Mouse (Mus musculus) heart, embryonic 11.5 days (tissue): Measurements from ENCODE around the gene Gm20388. TPM values are rescaled to one million over a fixed set of nuclear protein-coding genes. Genes with fewer than 3 reads are reported as not detected.
A peak's percentile ranks its signal among the peaks of the same experiment; 100 is the strongest.
"Not testable (repeated sequence)": the region's sequence is repeated elsewhere in the genome, so short reads cannot be mapped to it uniquely, and the experiment has no call there.

Experiments
- ATAC-seq: fragments of 200-750 bp; cut with Nextera tagmentation; replicated peaks from 2 replicates; pipeline ENCODE4 v1.8.0; 2017; ENCODE audit warnings: moderate library complexity; ENCODE audit not compliant: insufficient number of reproducible peaks, low FRiP score, low TSS enrichment
- H3K27ac ChIP-seq: fragments of 300-500 bp; sonication (generic); 2 replicates; pipeline ENCODE4 v1.5.1; 2014; ENCODE audit warnings: mild to moderate bottlenecking, low read depth, low read length
- H3K27me3 ChIP-seq: fragments of 300-500 bp; sonication (generic); 2 replicates; pipeline ENCODE4 v1.6.1; 2014; ENCODE audit warnings: mild to moderate bottlenecking, low read length, mixed read lengths; ENCODE audit not compliant: control insufficient read depth, insufficient read depth
- H3K36me3 ChIP-seq: fragments of 300-500 bp; sonication (generic); 2 replicates; pipeline ENCODE4 v1.6.1; 2014; ENCODE audit warnings: mild to moderate bottlenecking, low read length, moderate library complexity, mixed read lengths; ENCODE audit not compliant: control insufficient read depth, insufficient read depth
- H3K4me1 ChIP-seq: fragments of 300-500 bp; sonication (generic); 2 replicates; pipeline ENCODE4 v1.6.1; 2014; ENCODE audit warnings: low read length; ENCODE audit not compliant: control insufficient read depth, insufficient read depth
- H3K4me2 ChIP-seq: fragments of 300-500 bp; sonication (generic); 2 replicates; pipeline ENCODE4 v1.6.1; 2014; ENCODE audit warnings: mild to moderate bottlenecking, moderate library complexity
- H3K4me3 ChIP-seq: fragments of 300-500 bp; sonication (generic); 2 replicates; pipeline ENCODE4 v1.5.1; 2014; ENCODE audit warnings: low read depth, low read length
- H3K9ac ChIP-seq: fragments of 300-500 bp; sonication (generic); 2 replicates; pipeline ENCODE4 v1.6.1; 2014; ENCODE audit warnings: mild to moderate bottlenecking, low read depth, low read length, moderate library complexity
- H3K9me3 ChIP-seq: fragments of 300-500 bp; sonication (generic); replicated peaks from 2 replicates; pipeline ENCODE4 v1.6.1; 2016; ENCODE audit warnings: low read length; ENCODE audit not compliant: control insufficient read depth
- WGBS: fragments of 180-500 bp; shearing (Covaris S2); extraction: QIAGEN DNeasy Blood & Tissue Kit; methylation state at CpG from one replicate; pipeline ENCODE4 v1.1.7; 2014; ENCODE audit not compliant: insufficient replicate concordance; 5-methylcytosine and 5-hydroxymethylcytosine counted together
- polyA plus RNA-seq: library from polyadenylated mRNA; unstranded; fragments of >200 nt; fragmentation: Nextera tagmentation; extraction: Ambion mirVana; gene quantifications from 2 replicates; pipeline ENCODE4 v1.2.1, GENCODE M21; 2014

Gm20388 gene
- polyA plus RNA-seq, 1 experiment from 2014 or later: 6.4 TPM

DNA sequence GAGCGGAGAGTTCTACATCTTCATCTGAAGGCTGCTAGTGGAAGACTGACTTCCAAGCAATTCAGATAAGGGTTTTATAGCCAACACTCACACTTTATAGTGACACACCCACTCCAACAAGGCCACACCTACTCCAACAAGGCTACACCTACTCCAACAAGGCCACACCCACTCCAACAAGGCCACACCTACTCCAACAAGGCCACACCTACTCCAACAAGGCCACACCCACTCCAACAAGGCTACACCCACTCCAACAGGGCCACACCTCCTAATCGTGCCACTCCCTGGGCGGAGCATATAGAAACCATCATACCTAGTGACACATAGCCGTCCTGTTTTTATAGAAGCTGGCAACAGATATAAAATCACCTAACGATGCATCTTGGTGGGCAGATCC, 3286.4 kb downstream of the Gm20388 start:
- H3K9ac ChIP-seq, H3K27me3 ChIP-seq, H3K27ac ChIP-seq, H3K9me3 ChIP-seq, H3K36me3 ChIP-seq, H3K4me2 ChIP-seq, H3K4me1 ChIP-seq, H3K4me3 ChIP-seq, ATAC-seq: not testable (repeated sequence)
- 66% methylated on average over 5 of the region's 5 CpGs for WGBS

DNA sequence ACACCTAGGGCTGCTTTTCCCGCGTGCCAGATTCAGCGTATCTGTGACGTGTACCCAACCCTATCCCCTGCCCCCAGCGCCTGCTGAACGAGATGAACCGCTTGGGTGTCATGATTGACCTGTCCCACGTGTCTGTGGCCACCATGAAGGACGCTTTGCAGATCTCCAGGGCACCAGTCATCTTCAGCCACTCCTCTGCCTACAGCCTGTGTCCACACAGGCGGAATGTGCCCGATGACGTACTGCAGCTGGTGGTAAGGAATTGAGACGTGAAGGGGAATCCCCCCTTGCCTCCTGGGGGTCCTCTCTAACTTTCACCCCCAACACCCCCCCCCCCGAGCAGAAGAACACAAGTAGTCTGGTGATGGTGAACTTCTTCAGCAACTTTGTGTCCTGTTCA, 3289.2 kb downstream of the Gm20388 start:
- no peak overlapping the region for H3K9ac ChIP-seq
- no peak overlapping the region for H3K4me2 ChIP-seq
- peaks cover 3% of the 10 kb centered on the region; the same call in 1 of the 2 replicates for H3K27me3 ChIP-seq
- no peaks in the 10 kb centered on the region for H3K4me1 ChIP-seq
- no peak for ATAC-seq
- no peaks in the 10 kb centered on the region for H3K36me3 ChIP-seq
- WGBS: 57% methylated on average over 14 of the region's 14 CpGs
- H3K4me3 ChIP-seq: no peak overlapping the region
- no peak overlapping the region for H3K27ac ChIP-seq
- H3K9me3 ChIP-seq: no peaks in the 10 kb centered on the region

DNA sequence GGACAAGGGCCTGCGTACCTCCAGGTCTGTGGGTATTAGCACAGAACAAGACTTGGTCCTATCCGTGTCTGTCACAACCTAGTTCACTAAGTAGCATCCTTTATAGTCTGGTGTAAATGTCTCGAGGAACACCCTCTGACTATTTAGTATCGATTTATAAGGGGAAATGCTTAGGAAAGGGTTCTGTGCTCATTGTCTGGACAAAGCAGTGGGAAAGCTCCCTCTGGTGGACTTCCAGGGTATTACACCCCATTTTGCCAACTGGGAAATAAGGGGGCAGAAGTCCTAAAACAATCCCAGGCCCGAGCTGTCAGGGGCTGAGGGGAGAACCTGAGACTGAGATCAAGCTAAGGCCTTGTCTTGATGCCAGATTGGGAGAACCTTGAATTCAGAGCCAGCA, 3291.6 kb downstream of the Gm20388 start:
- Histone ChIP-seq H3K36me3 (peaks cover 7% of the 10 kb centered on the region), H3K27ac (no peak overlapping the region), H3K4me3 (no peak overlapping the region), H3K4me1 (no peaks in the 10 kb centered on the region), H3K4me2 (no peak overlapping the region), H3K27me3 (peaks cover 3% of the 10 kb centered on the region; the same call in 1 of the 2 replicates), H3K9ac (no peak overlapping the region), H3K9me3 (no peaks in the 10 kb centered on the region)
- ATAC-seq: no peak
- whole genome bisulfite sequencing: 36% methylated on average over 5 of the region's 5 CpGs

DNA sequence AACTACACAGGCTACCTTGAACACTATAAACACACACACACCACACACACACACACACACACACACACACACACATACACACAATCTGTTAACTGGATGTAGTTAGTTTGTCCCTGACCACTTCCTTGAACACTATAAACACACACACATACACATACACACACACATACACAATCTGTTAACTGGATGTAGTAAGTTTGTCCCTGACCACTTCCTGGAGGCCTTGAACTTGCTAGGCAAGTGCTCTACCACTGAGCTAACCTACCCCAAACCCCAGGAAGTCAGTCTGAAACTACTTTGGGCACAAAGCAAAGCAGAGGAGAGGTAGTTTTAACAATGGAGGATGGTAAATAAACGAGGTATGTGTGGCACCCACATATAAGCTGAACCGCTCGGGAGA, 3292.9 kb downstream of the Gm20388 start:
- peaks cover 13% of the 10 kb centered on the region for H3K36me3 ChIP-seq

DNA sequence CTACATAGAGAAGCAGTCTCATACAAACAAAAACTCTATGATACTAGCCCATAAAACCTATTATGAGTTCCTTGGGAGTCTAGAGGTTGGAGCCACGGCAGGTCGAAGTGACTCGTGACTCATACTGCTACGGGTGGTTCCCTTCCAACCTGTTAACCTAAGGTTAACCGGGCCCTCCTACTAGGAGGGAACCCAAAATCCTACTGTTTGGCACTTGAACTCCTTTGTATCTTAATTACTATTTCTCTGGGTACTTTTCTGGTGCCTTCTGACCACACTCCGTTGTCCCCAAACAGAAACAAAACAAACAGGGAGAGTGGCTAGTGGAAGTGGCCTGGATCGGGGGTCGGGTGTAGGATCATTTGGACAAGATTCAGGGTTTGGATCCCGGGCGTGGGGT, 3301.2 kb downstream of the Gm20388 start:
- H3K27ac ChIP-seq: no peak overlapping the region
- 44% methylated on average over 10 of the region's 10 CpGs for WGBS
- H3K4me1 ChIP-seq: peaks cover 21% of the 10 kb centered on the region

More for the DNA sequence above, 3292.9 kb downstream of the Gm20388 start:
- H3K9ac ChIP-seq: no peak overlapping the region
- 88% methylated on average over 3 of the region's 3 CpGs for WGBS
- H3K4me1 ChIP-seq: no peaks in the 10 kb centered on the region
- no peak overlapping the region for H3K4me3 ChIP-seq
- no peaks in the 10 kb centered on the region for H3K9me3 ChIP-seq
- ATAC-seq: no peak
- peaks cover 3% of the 10 kb centered on the region; the same call in 1 of the 2 replicates for H3K27me3 ChIP-seq
- H3K4me2 ChIP-seq: no peak overlapping the region
- H3K27ac ChIP-seq: no peak overlapping the region

DNA sequence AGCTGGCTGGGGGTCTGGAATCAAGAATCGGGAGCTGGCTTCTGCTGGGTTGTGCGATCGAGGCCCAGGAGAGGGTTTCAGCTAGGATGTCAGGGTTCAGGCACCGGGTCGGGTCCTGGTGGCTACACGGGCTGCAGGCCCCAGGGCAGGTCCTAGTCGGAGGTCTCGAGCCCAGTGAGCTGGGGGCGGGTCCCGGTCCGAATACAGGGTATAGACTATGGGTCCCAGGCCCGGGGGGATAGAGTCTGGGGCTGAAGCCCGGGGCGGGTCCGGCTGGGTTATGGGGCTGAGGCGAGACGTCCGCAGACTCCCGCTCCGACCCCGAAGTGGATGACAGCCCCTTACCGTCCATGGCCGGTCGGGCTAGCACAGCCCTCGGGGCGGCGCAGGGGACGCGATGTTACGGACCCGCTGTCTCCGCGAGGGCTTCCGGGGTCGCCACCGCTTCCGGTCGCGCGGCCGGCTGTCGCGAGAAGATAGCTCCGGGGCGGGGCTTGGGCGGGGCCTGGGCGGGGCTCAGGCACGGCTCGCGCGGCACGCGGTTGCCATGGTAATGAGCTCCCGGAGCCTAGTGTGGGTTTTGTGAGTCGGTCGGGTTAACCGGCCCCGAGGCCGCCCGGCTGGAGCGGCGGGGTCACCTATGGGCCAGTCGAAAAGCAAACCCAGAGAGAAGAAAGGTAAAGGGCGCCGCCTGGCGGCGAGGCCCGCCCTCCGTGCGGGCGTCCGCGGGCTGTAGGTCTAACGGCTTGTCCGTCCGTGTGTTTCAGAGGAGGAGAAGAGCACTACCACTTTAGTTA, 3301.9 kb downstream of the Gm20388 start, which contains the start of the genes Chmp1a and Spata33:
Gene Chmp1a, minus strand, starts transcription at position 443 of the 797 bp plus-strand sequence.
Gene Spata33, plus strand, starts transcription at position 512 of the 797 bp plus-strand sequence.
- Histone ChIP-seq H3K27me3 (no peaks in the 10 kb centered on the region), H3K27ac (peak within 1 kb of the TSS; percentile 42), H3K36me3 (peaks cover 6% of the 10 kb centered on the region), H3K4me3 (peak within 1 kb of the TSS; percentile 95), H3K9ac (peak within 1 kb of the TSS; percentile 96), H3K9me3 (no peaks in the 10 kb centered on the region), H3K4me1 (peaks cover 21% of the 10 kb centered on the region), H3K4me2 (peak within 1 kb of the TSS; percentile 81)
- WGBS: under 1% methylated on average over 76 of the region's 76 CpGs
- peak; percentile 91 for ATAC-seq

More for the DNA sequence above, 3301.2 kb downstream of the Gm20388 start:
- peak overlapping the region; percentile 81 for H3K4me2 ChIP-seq
- ATAC-seq: no peak
- H3K4me3 ChIP-seq: peak overlapping the region; percentile 95
- H3K36me3 ChIP-seq: peaks cover 12% of the 10 kb centered on the region
- H3K27me3 ChIP-seq: no peaks in the 10 kb centered on the region
- H3K9ac ChIP-seq: peak overlapping the region; percentile 96
- H3K9me3 ChIP-seq: no peaks in the 10 kb centered on the region

DNA sequence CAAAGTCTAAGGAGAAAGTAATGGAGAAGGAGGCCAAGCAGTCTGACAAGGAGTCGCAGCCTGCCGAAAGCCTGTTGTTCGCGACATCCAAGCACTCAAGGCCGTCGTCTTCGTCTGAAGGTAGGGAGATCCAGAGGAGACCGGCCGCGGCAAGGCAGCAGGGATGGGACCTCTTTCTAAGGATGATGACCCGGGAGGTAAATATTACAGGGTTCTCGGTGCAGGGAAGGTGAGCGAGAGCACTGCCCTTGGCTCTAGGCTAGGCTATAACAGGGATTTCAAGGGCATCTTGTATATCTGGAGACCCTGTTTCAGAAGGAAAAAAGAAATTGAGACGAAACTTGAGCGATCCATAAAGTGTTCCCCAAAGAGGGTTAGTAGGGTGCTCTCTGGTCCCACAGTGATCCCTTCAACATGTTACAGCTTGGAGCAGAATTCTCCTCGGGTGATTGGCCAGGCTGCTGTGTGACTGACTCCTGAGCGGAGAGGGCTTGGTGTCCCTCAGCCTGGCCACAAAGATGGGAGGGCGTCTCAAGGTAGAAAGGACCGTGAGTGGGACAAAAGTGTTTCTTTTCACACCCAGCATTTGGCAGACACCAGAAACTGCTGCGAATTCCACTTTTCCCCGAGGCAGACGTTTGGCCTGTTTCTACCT, 3302.6 kb downstream of the Gm20388 start:
- ATAC-seq: no peak

DNA sequence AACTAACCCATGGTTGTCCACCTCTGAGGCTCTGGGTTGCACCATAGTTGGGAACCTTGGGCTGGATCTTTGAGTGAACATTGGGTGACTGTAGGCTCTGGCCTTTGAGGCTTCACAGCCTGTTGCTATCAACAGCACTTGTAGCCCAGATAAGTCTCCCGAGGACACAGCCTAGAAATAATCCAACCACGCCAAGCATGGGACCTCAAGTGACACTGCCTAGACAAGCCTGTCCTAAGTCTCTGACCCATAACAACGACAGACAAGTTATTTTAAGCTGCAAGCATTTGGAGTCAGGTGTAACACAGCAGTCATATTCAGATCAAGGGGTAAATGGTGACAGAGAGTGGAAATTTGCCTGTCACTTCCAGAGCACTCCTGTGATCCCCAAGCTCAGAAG, 3304.8 kb downstream of the Gm20388 start:
- no peak for ATAC-seq
- H3K4me1 ChIP-seq: peaks cover 21% of the 10 kb centered on the region
- no peak overlapping the region for H3K4me3 ChIP-seq
- H3K4me2 ChIP-seq: peak overlapping the region; percentile 6; the same call in 1 of the 2 replicates
- H3K9me3 ChIP-seq: no peaks in the 10 kb centered on the region
- H3K36me3 ChIP-seq: 0 out of 2 replicates have a peak, but pooled peaks cover 2% of the 10 kb centered on the region
- H3K9ac ChIP-seq: no peak overlapping the region
- H3K27me3 ChIP-seq: no peaks in the 10 kb centered on the region
- 40% methylated on average over 3 of the region's 3 CpGs for WGBS
- H3K27ac ChIP-seq: no peak overlapping the region

More for the DNA sequence above, 3302.6 kb downstream of the Gm20388 start:
- H3K27me3 ChIP-seq: no peaks in the 10 kb centered on the region
- H3K27ac ChIP-seq: peak overlapping the region; percentile 42
- H3K36me3 ChIP-seq: peaks cover 2% of the 10 kb centered on the region; the same call in 1 of the 2 replicates
- H3K9ac ChIP-seq: peak overlapping the region; percentile 96
- H3K4me1 ChIP-seq: peaks cover 21% of the 10 kb centered on the region
- WGBS: 17% methylated on average over 22 of the region's 22 CpGs
- no peaks in the 10 kb centered on the region for H3K9me3 ChIP-seq
- H3K4me3 ChIP-seq: peak overlapping the region; percentile 95
- H3K4me2 ChIP-seq: peak overlapping the region; percentile 81
